Comparison of ENCODE assay signal across 9 mouse cellular contexts in the genomic region with DNA sequence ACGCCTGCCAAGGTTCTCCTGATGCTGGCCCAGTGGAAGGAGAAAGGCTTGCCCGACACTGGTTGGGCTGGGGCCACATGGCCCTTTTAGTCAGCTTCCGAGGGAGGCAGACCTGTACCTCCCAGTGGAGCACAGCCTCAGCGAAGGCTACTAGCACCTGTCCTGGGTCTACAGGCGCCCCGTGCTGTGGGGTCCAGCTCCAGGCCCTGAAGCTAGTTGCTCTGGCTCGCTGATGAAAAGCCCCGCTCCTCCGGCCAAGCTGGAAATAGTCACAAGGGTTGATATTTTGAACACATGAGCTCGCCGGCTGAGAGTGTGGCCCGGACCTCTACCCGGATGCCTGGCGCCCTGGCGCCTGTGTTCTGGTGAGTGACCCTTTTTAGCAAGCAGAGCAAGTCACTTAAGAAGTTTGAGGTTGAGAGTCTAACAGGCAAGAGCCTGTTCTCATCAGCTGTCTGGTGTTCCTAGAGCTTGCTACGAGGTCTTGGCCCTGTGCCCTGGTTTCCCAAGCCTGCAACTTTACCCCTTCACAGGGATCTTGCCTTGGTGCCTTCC. TPM values are rescaled to one million over a fixed set of nuclear protein-coding genes. Genes with fewer than 3 reads are reported as not detected.
DNase-seq lines count a peak whose midpoint lies in the region; ATAC-seq and TF ChIP-seq lines count a peak whose summit lies in the region.
"Had no signal": no experiment of that assay in that cellular context is flagged by ENCODE, and none has a peak within 500 bp of the region (broad histone marks: within the 10 kb centered on the region; RNA-seq: fewer than 3 reads in every experiment).

No protein-coding gene starts in this region.

- no peak for TF ChIP-seq POLR2A in brain, embryonic 14.5 days (IDR thresholded peaks at IDR 0.05; ENCODE audit: borderline replicate concordance, extremely low read depth, insufficient read depth, insufficient read length, poor library complexity, severe bottlenecking)
- TF ChIP-seq POLR2A in limb, embryonic 14.5 days (IDR thresholded peaks at IDR 0.05; ENCODE audit: borderline replicate concordance, extremely low read depth, insufficient read depth, insufficient read length): no peak

- WGBS in heart, embryonic 10.5 days: 50% methylated on average over 16 of the region's 16 CpGs
- 50% methylated on average over 13 of the region's 16 CpGs for WGBS in limb, embryonic 14.5 days

- peak; percentile 30 for DNase-seq in adrenal gland, postnatal 25 days
- no peak for DNase-seq in adrenal gland, adult 2 months
- peak; percentile 66 for DNase-seq in brain, embryonic 14.5 days (ENCODE audit: low read depth)
- DNase-seq in heart, embryonic 10.5 days (ENCODE audit: low spot score): no peak
- peak; percentile 56 for DNase-seq in limb, embryonic 14.5 days (ENCODE audit: low spot score)
- no peak for DNase-seq in thymus, adult 18-20 months
- no peak for DNase-seq in layer of hippocampus, adult 11-12 months (ENCODE audit: low spot score)
- DNase-seq in urinary bladder, postnatal 4 days (ENCODE audit: low spot score in 2 of 2): no peak
- DNase-seq: liver, embryonic 13.5 days had no signal

- peak overlapping the region; percentile 81 for H3K27ac ChIP-seq in heart, embryonic 10.5 days
- H3K27ac ChIP-seq in limb, embryonic 14.5 days (replicated peaks; ENCODE audit: low read depth, low read length): peak overlapping the region; percentile 26; the same call in 1 of the 2 replicates
- H3K27ac ChIP-seq: liver, embryonic 13.5 days had no signal

- H3K4me2 ChIP-seq in limb, embryonic 14.5 days (replicated peaks; ENCODE audit: low read depth, low read length, severe bottlenecking): peak overlapping the region; percentile 22; the same call in 1 of the 2 replicates
- H3K4me2 ChIP-seq: liver, embryonic 13.5 days had no signal

- no peaks in the 10 kb centered on the region for H3K36me3 ChIP-seq in heart, embryonic 10.5 days
- no peaks in the 10 kb centered on the region for H3K36me3 ChIP-seq in limb, embryonic 14.5 days (ENCODE audit: control insufficient read depth, insufficient read depth, low read length)
- H3K36me3 ChIP-seq: liver, embryonic 13.5 days had no signal

- H3K27me3 ChIP-seq in heart, embryonic 10.5 days (ENCODE audit: insufficient read depth, poor library complexity, severe bottlenecking): no peaks in the 10 kb centered on the region
- H3K27me3 ChIP-seq in limb, embryonic 14.5 days (ENCODE audit: control insufficient read depth, insufficient read depth, low read length): no peaks in the 10 kb centered on the region

- no peaks in the 10 kb centered on the region for H3K9me3 ChIP-seq in heart, embryonic 10.5 days
- no peaks in the 10 kb centered on the region for H3K9me3 ChIP-seq in limb, embryonic 14.5 days (ENCODE audit: control insufficient read depth, low read length)

- H3K4me1 ChIP-seq in heart, embryonic 10.5 days: peaks cover 36% of the 10 kb centered on the region
- peaks cover 18% of the 10 kb centered on the region for H3K4me1 ChIP-seq in limb, embryonic 14.5 days (ENCODE audit: control insufficient read depth, insufficient read depth, low read length)

- TF ChIP-seq CTCF in brain, embryonic 14.5 days (IDR thresholded peaks at IDR 0.05; ENCODE audit: borderline replicate concordance, extremely low read depth, insufficient read depth, insufficient read length): no peak

- ATAC-seq in limb, embryonic 14.5 days (ENCODE audit: low FRiP score, low read depth): peak; percentile 51

- peak overlapping the region; percentile 21; the same call in 1 of the 2 replicates for H3K9ac ChIP-seq in limb, embryonic 14.5 days (ENCODE audit: low read depth, low read length, severe bottlenecking)
- H3K9ac ChIP-seq: liver, embryonic 13.5 days had no signal

- peak overlapping the region; percentile 18; the same call in 1 of the 2 replicates for H3K4me3 ChIP-seq in heart, embryonic 10.5 days
- no peak overlapping the region for H3K4me3 ChIP-seq in limb, embryonic 14.5 days (replicated peaks; ENCODE audit: low read length)
- H3K4me3 ChIP-seq: liver, embryonic 13.5 days had no signal

RNA-seq across cellular contexts. Expression of a gene that starts 22.6 kb away (rescaled TPM):
- 31.6 and 32.4 TPM in 2 replicates for total RNA-seq in adrenal gland, postnatal 25 days (2021)
- total RNA-seq in adrenal gland, adult 2 months (2021): 10 to 100 TPM; 25.7 to 35.6 TPM
- polyA plus RNA-seq in adrenal gland, adult 2 months (2012; rRNA removed): 22.7 and 23.3 TPM in 2 replicates
- 33.3 and 43.8 TPM in 2 replicates for polyA plus RNA-seq in brain, embryonic 14.5 days (2012; rRNA removed)
- 6.9 and 7.2 TPM in 2 replicates for polyA plus RNA-seq in heart, embryonic 10.5 days (2016; fragmentation: Nextera tagmentation; extraction: Ambion mirVana)
- polyA plus RNA-seq in limb, embryonic 14.5 days (2012; rRNA removed): 20.2 and 24.1 TPM in 2 replicates
- polyA plus RNA-seq in limb, embryonic 14.5 days (2014; fragmentation: Nextera tagmentation; extraction: Ambion mirVana): 12.8 and 15.1 TPM in 2 replicates

RNA-seq across cellular contexts. Expression of a gene that starts 40.7 kb away (rescaled TPM):
- not detected in 2 replicates for total RNA-seq in adrenal gland, postnatal 25 days (2021)
- total RNA-seq in adrenal gland, adult 2 months (2021): not detected
- not detected in 2 replicates for polyA plus RNA-seq in adrenal gland, adult 2 months (2012; rRNA removed)
- 0.20 and 0.29 TPM in 2 replicates for polyA plus RNA-seq in brain, embryonic 14.5 days (2012; rRNA removed)
- not detected in 2 replicates for polyA plus RNA-seq in heart, embryonic 10.5 days (2016; fragmentation: Nextera tagmentation; extraction: Ambion mirVana)
- 0.08 and 0.18 TPM in 2 replicates for polyA plus RNA-seq in limb, embryonic 14.5 days (2012; rRNA removed)
- polyA plus RNA-seq in limb, embryonic 14.5 days (2014; fragmentation: Nextera tagmentation; extraction: Ambion mirVana): not detected in 2 replicates
- polyA plus RNA-seq: liver, embryonic 13.5 days had no signal

Comparison
In these comparisons a context has a peak if more than half of its experiments do, and no peak if none do; other contexts are left out.
1. DNase-seq: peak in adrenal gland, postnatal 25 days (single experiment), brain, embryonic 14.5 days (single experiment) and limb, embryonic 14.5 days (single experiment); none in adrenal gland, adult 2 months (single experiment), heart, embryonic 10.5 days (single experiment), thymus, adult 18-20 months (0 of 2), layer of hippocampus, adult 11-12 months (single experiment) and urinary bladder, postnatal 4 days (0 of 2).